Mouse (Mus musculus) urinary bladder, postnatal 0 days (tissue): Measurements from ENCODE around the gene Zfp78. TPM values are rescaled to one million over a fixed set of nuclear protein-coding genes. Genes with fewer than 3 reads are reported as not detected.

Source experiments
- polyA plus RNA-seq: library from polyadenylated mRNA; unstranded; fragments of >200 nt; fragmentation: Nextera tagmentation; extraction: Ambion mirVana; gene quantifications from 2 replicates; pipeline ENCODE4 v1.2.1, GENCODE M21; 2015

Gene Zfp78
- polyA plus RNA-seq, result 1.9 and 2.1 TPM in 2 replicates

GRCm38 (mm10) chr7:6363047-6363488, at the start of gene Zfp78:
TSS of gene Zfp78 (plus strand) at chr7:6363280.

GRCm38 (mm10) chr7:6331233-6331956, 31.7 kb upstream of the Zfp78 start, which contains the start of gene Zfp583:
TSS of gene Zfp583 (minus strand) at chr7:6331285.

GRCm38 (mm10) chr7:6343501-6344071, 19.5 kb upstream of the Zfp78 start, which contains the start of gene Gm3854:
TSS of gene Gm3854 (plus strand) at chr7:6343759.

GRCm38 (mm10) chr7:6383044-6383455, 20.0 kb downstream of the Zfp78 start, which contains the start of gene Zfp28:
TSS of gene Zfp28 (plus strand) at chr7:6383295.

GRCm38 (mm10) chr7:6397996-6398975, 35.2 kb downstream of the Zfp78 start, which contains the start of gene Smim17:
TSS of gene Smim17 (plus strand) at chr7:6398715.

GRCm38 (mm10) chr7:6410043-6410442, 47.0 kb downstream of the Zfp78 start, which contains the start of gene Gm20715:
TSS of gene Gm20715 (plus strand) at chr7:6410277.

Other genes with a start within 250 kb of the Zfp78 start
- 32.0 and 38.8 TPM in 2 replicates for gene Zfp787, start 207.3 kb upstream of the Zfp78 start, polyA plus RNA-seq
- 25.0 and 25.9 TPM in 2 replicates for gene Zfp444, start 191.1 kb upstream of the Zfp78 start, polyA plus RNA-seq
- not detected in 2 replicates for gene Galp, start 166.2 kb upstream of the Zfp78 start, polyA plus RNA-seq
- not detected in 2 replicates for gene Zscan5b, start 141.0 kb upstream of the Zfp78 start, polyA plus RNA-seq
- gene Epp13, start 110.6 kb upstream of the Zfp78 start, polyA plus RNA-seq, result not detected in 2 replicates
- gene Zfp667, start 76.7 kb upstream of the Zfp78 start, polyA plus RNA-seq, result 9.9 and 10.7 TPM in 2 replicates
- gene Zfp583, start 32.0 kb upstream of the Zfp78 start, polyA plus RNA-seq, result 2.5 and 3.0 TPM in 2 replicates
- gene Gm3854, start 19.5 kb upstream of the Zfp78 start, polyA plus RNA-seq, result 0.17 and 0.56 TPM in 2 replicates
- gene Zfp28, start 20.0 kb downstream of the Zfp78 start, polyA plus RNA-seq, result 3.8 and 5.4 TPM in 2 replicates
- gene Smim17, start 35.4 kb downstream of the Zfp78 start, polyA plus RNA-seq, result not detected in 2 replicates
- gene Gm20715, start 47.0 kb downstream of the Zfp78 start, polyA plus RNA-seq, result not detected in 2 replicates
- not detected in 2 replicates for gene Olfr1344, start 75.4 kb downstream of the Zfp78 start, polyA plus RNA-seq
- gene Olfr1336, start 92.9 kb downstream of the Zfp78 start, polyA plus RNA-seq, result not detected in 2 replicates
- not detected in 2 replicates for gene Olfr1346, start 103.8 kb downstream of the Zfp78 start, polyA plus RNA-seq
- not detected in 2 replicates for gene Olfr5, start 123.7 kb downstream of the Zfp78 start, polyA plus RNA-seq
- gene Olfr1347, start 136.5 kb downstream of the Zfp78 start, polyA plus RNA-seq, result not detected in 2 replicates
- not detected in 2 replicates for gene Olfr1348, start 145.5 kb downstream of the Zfp78 start, polyA plus RNA-seq
- not detected in 2 replicates for gene Olfr1349, start 159.7 kb downstream of the Zfp78 start, polyA plus RNA-seq
- gene Olfr1350, start 201.6 kb downstream of the Zfp78 start, polyA plus RNA-seq, result not detected in 2 replicates